Mouse (Mus musculus) thymus, adult 2 months (tissue): ENCODE measurements around the gene Sept8. TPM values are rescaled to one million over a fixed set of nuclear protein-coding genes. Genes with fewer than 3 reads are reported as not detected.
A peak's percentile ranks its signal among the peaks of the same experiment; 100 is the strongest.

Experiments used
- DNase-seq: peaks from one replicate; pipeline ENCODE4 v3.0.0; 2021
- H3K27ac ChIP-seq: fragments of 200-500 bp; 2 replicates; pipeline ENCODE4 v1.5.1; 2012; ENCODE audit warnings: low read length, control low read depth; ENCODE audit not compliant: control insufficient read depth, insufficient read depth
- H3K27me3 ChIP-seq: fragments of 200-500 bp; 2 replicates; pipeline ENCODE4 v1.6.1; 2012; ENCODE audit warnings: mild to moderate bottlenecking, low read length, moderate library complexity, mixed read lengths; ENCODE audit not compliant: control insufficient read depth, insufficient read depth
- H3K36me3 ChIP-seq: fragments of 200-500 bp; 2 replicates; pipeline ENCODE4 v1.6.1; 2012; ENCODE audit warnings: mild to moderate bottlenecking, low read length, moderate library complexity; ENCODE audit not compliant: control insufficient read depth, insufficient read depth
- H3K4me1 ChIP-seq: fragments of 200-500 bp; replicated peaks from 2 replicates; pipeline ENCODE4 v1.6.1; 2012; ENCODE audit warnings: low read length; ENCODE audit not compliant: control insufficient read depth, insufficient read depth
- H3K4me3 ChIP-seq: fragments of 200-500 bp; 2 replicates; pipeline ENCODE4 v1.5.1; 2012; ENCODE audit warnings: mild to moderate bottlenecking, low read length, control low read depth, moderate library complexity; ENCODE audit not compliant: control insufficient read depth, insufficient read depth
- CTCF ChIP-seq: fragments of 200-500 bp; IDR thresholded peaks from 2 replicates; pipeline ENCODE4 v1.5.1; 2012; ENCODE audit warnings: mild to moderate bottlenecking, control low read depth, low read length, moderate library complexity, borderline replicate concordance; ENCODE audit not compliant: control insufficient read depth, poor library complexity, insufficient read depth; ENCODE audit errors: extremely low read depth
- POLR2A ChIP-seq: fragments of 200-500 bp; IDR thresholded peaks from 2 replicates; pipeline ENCODE4 v1.6.1; 2012; ENCODE audit warnings: mild to moderate bottlenecking, low read length, control low read depth, moderate library complexity; ENCODE audit not compliant: control insufficient read depth, poor library complexity, insufficient read depth; ENCODE audit errors: extremely low read depth
- WGBS: fragments of 180-500 bp; shearing (Covaris S2); methylation state at CpG from one replicate; pipeline ENCODE4 v1.1.7; 2018; 5-methylcytosine and 5-hydroxymethylcytosine counted together
- polyA plus RNA-seq: library from polyadenylated mRNA; depleted of rRNA; stranded (reverse); fragments of >200 nt; gene quantifications from 2 replicates; pipeline ENCODE4 v1.2.3, GENCODE M21; 2012

The Sept8 gene
- polyA plus RNA-seq, 1 experiment = 11.5 TPM

DNA sequence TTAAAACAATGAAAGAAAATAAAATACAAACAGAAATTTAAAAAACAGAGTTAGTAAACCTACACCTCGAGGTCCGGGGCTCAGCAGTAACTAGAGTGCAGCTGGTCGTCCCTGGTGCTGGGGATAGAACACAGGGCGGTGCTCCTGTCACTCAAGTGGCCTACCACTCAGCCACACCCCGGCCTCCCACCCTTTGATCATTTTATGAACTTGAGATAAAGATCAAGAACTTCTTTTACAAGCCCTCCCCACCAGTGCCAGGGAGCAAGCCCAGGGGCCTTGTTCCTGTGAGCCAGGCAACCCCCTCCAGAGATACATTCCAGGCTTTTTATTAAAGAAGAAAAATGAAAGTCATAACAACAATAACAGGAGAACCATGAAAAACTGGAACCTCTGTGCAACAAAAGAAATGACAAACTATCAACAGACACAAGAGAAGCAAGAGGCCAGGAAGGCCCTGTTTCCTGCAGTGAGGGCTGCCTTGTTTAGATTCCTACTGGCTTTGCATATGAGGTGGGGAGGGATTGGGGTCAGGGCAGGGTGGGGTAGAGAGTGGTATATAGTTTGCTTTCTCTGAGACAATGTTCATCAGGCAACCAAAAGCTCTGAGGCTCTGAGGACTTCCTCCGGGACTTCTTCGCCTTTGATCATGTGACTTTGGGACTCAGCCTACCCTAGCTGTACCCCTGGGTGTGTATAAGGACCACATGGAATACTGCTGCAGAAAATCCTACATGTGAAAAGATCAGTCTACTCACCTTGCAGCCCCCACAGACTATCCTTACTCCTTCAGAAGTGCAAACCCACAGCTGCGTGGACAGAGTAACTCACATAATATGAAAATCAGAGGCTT is 2.1 kb upstream of the Sept8 start:
- Histone ChIP-seq H3K4me1 (peaks cover 26% of the 10 kb centered on the region), H3K27me3 (no peaks in the 10 kb centered on the region), H3K27ac (no peak overlapping the region), H3K4me3 (no peak overlapping the region), H3K36me3 (no peaks in the 10 kb centered on the region)
- 23% methylated on average over 8 of the region's 8 CpGs for WGBS
- DNase-seq = peak; percentile 33
- no peak for TF ChIP-seq POLR2A
- TF ChIP-seq CTCF = no peak

- no peak overlapping the region for H3K27ac ChIP-seq
- no peak for DNase-seq
- no peak overlapping the region for H3K4me3 ChIP-seq
- 37% methylated on average over 5 of the region's 5 CpGs for WGBS
- H3K27me3 ChIP-seq = no peaks in the 10 kb centered on the region
- TF ChIP-seq CTCF = no peak
- no peak for TF ChIP-seq POLR2A
- H3K36me3 ChIP-seq = no peaks in the 10 kb centered on the region
- H3K4me1 ChIP-seq = peaks cover 26% of the 10 kb centered on the region
Measured at GRCm38 (mm10) chr11:53518759-53519158, 298 bp upstream of the Sept8 start.

- 26% methylated on average over 24 of the region's 24 CpGs for WGBS
Measured at GRCm38 (mm10) chr11:53520122-53520978, 1.3 kb downstream of the Sept8 start.

DNA sequence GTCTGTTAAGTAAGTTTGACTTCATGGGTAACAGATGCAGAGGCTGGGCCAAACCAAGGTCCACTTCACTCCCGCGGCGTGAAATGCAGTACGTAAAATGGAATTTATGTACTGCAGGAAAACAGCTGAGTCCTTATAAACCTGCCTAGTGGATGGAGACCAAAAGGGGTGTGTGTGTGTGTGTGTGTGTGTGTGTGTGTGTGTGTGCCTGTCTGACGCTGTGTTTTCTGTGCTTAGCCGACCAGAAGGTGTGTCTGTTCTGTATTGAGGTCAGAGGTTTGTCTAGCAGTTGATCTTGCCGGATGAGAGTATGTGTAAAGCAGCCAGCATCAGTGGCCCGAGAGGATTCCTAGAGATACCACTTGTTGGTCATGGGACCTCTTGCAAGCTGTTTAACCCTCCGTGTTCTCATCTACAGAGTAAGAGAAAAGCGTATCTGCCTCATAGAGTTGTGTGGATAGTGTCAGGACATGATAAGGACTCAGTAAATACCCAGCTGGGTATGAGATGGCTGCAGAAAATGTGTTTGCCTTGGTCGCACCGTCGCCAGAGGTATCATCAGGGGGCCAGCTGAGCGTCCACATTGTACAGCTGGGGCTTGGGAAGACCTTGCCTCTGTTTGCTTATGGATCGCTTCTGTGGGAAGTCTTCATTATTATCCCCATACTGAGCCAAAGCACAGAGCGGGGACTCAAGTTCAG is 2.2 kb downstream of the Sept8 start:
- Histone ChIP-seq H3K4me1 (peaks cover 24% of the 10 kb centered on the region), H3K36me3 (no peaks in the 10 kb centered on the region), H3K4me3 (no peak overlapping the region), H3K27me3 (no peaks in the 10 kb centered on the region), H3K27ac (no peak overlapping the region)
- no peak for DNase-seq
- TF ChIP-seq CTCF (no peak), POLR2A (no peak)
- 83% methylated on average over 16 of the region's 16 CpGs for WGBS

More at GRCm38 (mm10) chr11:53520122-53520978, 1.3 kb downstream of the Sept8 start:
- Histone ChIP-seq H3K4me1 (peaks cover 26% of the 10 kb centered on the region), H3K27me3 (no peaks in the 10 kb centered on the region), H3K36me3 (no peaks in the 10 kb centered on the region), H3K27ac (no peak overlapping the region), H3K4me3 (peak overlapping the region; percentile 41)
- no peak for TF ChIP-seq POLR2A
- TF ChIP-seq CTCF = no peak
- DNase-seq = no peak

- Histone ChIP-seq H3K4me3 (no peak overlapping the region), H3K27me3 (no peaks in the 10 kb centered on the region), H3K36me3 (no peaks in the 10 kb centered on the region), H3K27ac (no peak overlapping the region), H3K4me1 (peaks cover 21% of the 10 kb centered on the region)
- 92% methylated on average over 7 of the region's 7 CpGs for WGBS
- TF ChIP-seq CTCF (no peak), POLR2A (no peak)
- no peak for DNase-seq
Measured at GRCm38 (mm10) chr11:53521821-53522131, 2.7 kb downstream of the Sept8 start.

DNA sequence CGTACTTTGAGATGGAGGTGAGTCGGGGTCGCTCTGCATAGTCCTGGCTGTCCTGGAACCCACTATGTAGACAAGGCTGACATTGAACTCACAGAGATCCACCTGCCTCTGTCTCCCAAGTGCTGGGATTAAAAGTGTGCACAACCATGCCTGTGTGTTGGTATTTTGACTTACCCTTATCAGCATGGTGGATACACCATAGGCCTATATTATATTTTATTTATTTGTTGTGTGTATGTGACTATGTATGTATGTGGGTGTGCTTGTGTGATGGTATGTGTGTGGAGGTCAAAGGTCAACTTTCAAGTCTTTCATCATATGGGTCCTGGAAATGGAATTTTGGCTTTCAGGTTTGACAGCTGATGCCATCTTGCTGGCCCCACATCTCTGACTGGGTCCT is 3.3 kb downstream of the Sept8 start:
- Histone ChIP-seq H3K4me1 (peaks cover 16% of the 10 kb centered on the region), H3K27ac (no peak overlapping the region), H3K27me3 (no peaks in the 10 kb centered on the region), H3K36me3 (no peaks in the 10 kb centered on the region), H3K4me3 (no peak overlapping the region)
- TF ChIP-seq CTCF (no peak), POLR2A (no peak)
- no peak for DNase-seq
- WGBS = 98% methylated on average over 3 of the region's 3 CpGs
